Mouse (Mus musculus) right cerebral cortex, postnatal 25 days (tissue): ENCODE measurements around the gene Gm19345.

ENCODE experiments used
- DNase-seq: peaks from one replicate; pipeline ENCODE4 v3.0.0; 2022

Gene Gm19345

GRCm38 (mm10) chr7:19875948-19876682, 24.3 kb downstream of the Gm19345 start:
- no peak for DNase-seq

- DNase-seq = no peak
These were observed 25.1 kb downstream of the Gm19345 start for GRCm38 (mm10) chr7:19876781-19877425.

DNA sequence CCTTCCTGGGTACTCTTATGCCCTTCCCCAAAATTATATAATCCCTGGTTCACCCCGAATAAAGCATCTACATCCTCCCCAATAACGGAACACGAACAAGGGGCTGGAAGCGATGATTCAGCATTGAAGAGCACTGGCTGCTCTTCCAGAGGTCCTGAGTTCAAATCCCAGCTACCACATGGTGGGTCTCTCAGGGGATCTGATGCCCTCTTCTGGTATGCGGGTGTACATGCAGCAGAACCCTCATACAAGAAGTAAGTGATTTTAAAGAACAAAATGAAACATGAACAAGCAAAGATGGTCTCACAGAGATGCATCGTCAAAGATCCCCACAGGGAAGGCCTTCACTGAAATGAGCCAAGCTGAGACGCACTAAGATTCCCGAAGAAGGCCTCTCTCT, 29.0 kb downstream of the Gm19345 start:
- no peak for DNase-seq

- DNase-seq = no peak
These were observed 36.0 kb downstream of the Gm19345 start, which contains the start of gene Ceacam19 for GRCm38 (mm10) chr7:19887849-19888248. Ceacam19 (minus strand) TSS chr7:19887965.

- no peak for DNase-seq
These were observed 38.1 kb downstream of the Gm19345 start for GRCm38 (mm10) chr7:19889881-19890280.
